Mouse (Mus musculus): ENCODE data around the gene Sepsecs. TPM values are rescaled to one million over a fixed set of nuclear protein-coding genes. Genes with fewer than 3 reads are reported as not detected.

Sepsecs gene
- 8.0 and 8.3 TPM in 2 replicates for total RNA-seq (2023)

DNA sequence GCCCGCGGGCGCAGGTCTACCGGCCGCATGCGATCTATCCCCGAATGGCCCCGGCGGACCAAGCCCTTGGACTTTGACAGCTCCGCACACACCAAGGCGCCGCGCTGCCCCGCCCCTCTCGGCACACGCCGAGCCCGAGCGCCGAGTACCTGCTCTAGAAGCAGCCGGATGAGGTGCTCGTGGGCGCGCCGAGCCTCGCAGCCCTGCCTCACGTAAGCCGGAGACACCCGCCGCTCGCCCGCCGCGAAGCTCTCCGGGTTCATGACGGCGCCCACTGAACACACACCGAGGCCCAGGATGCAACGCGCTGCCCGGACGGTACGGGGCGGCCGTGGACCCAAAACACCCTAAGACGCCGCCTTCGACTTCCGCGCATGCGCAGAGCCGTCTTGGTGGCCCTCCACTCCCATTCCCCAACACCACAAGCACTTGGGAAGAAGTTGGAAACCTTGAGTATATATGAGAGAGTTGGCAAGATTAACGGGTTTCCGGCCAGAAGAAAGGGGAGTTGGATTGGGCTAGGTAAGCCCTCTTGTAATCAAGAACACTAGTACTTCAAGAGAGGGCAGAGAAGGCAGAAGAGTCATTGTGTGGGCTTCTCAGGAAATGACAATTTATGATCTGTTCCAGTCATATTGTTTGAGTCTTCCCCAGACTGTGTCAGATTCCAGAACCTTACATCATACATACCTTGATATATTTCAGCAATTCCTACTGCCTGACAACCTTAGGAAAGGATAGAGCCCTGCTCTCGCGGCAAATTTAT lies at the start of gene Sepsecs:
Sepsecs (minus strand) TSS at position 283 of the 766 bp plus-strand sequence.

Other genes with a start within 250 kb of the Sepsecs start
- 0.36 and 0.44 TPM in 2 replicates for gene Ccdc149, start 198.2 kb downstream of the Sepsecs start, total RNA-seq (2023)
- gene Lgi2, start 103.2 kb downstream of the Sepsecs start, total RNA-seq (2023), result not detected in 2 replicates
- 35.2 and 54.5 TPM in 2 replicates for gene Pi4k2b, start 71.9 kb upstream of the Sepsecs start, total RNA-seq (2023)
- 6.9 and 12.0 TPM in 2 replicates for gene Zcchc4, start 105.7 kb upstream of the Sepsecs start, total RNA-seq (2023)
- 37.0 and 45.4 TPM in 2 replicates for gene Anapc4, start 164.3 kb upstream of the Sepsecs start, total RNA-seq (2023)